Mouse (Mus musculus) adrenal gland, postnatal 36 days (tissue): Measurements from ENCODE around the gene AW011738. TPM values are rescaled to one million over a fixed set of nuclear protein-coding genes. Genes with fewer than 3 reads are reported as not detected.

ENCODE experiments used
- DNase-seq, 2 experiments: peaks; one replicate each; pipeline ENCODE4 v3.0.0; 2021; ENCODE audit warnings: mixed read lengths in 1 of 2
- microRNA-seq: library from miRNA; unstranded; fragments of <30 nt; microRNA quantifications from one replicate; pipeline ENCODE4 v1.2.0, GENCODE M21; 2021
- total RNA-seq, 2 experiments: library from RNA; stranded (reverse); gene quantifications; 2 replicates each; pipeline ENCODE4 v1.2.3; 2021

The AW011738 gene
- total RNA-seq, 2 experiments from 2014 or later, result 3.5 to 6.0 TPM

DNA sequence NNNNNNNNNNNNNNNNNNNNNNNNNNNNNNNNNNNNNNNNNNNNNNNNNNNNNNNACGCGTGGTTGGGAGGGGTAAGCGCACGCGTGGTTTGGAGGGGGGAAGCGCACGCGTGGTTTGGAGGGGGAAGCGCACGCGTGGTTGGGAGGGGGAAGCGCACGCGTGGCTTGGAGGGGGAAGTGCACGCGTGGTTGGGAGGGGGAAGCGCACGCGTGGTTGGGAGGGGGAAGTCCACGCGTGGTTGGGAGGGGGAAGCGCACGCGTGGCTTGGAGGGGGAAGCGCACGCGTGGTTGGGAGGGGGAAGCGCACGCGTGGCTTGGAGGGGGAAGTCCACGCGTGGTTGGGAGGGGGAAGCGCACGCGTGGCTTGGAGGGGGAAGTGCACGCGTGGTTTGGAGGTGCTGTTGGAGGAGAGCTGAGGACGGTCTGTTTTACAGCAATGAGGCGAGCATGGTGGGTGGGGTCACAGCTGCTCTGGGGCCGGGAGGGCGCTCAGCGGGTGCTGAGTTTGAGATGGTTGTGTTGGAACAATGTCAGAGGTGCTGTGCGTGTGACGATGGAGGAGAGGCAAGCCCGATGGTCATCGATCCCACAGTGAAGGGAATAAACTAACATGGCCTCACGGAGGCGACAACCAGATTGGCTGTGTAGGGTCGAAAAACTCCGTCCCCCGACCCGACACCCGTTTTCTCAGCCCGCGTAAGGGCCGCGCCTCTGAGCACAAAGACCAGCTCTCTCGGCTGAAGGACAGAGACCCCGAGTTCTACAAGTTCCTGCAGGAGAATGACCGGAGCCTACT is 33.7 kb downstream of the AW011738 start:
- DNase-seq, result no peak

DNA sequence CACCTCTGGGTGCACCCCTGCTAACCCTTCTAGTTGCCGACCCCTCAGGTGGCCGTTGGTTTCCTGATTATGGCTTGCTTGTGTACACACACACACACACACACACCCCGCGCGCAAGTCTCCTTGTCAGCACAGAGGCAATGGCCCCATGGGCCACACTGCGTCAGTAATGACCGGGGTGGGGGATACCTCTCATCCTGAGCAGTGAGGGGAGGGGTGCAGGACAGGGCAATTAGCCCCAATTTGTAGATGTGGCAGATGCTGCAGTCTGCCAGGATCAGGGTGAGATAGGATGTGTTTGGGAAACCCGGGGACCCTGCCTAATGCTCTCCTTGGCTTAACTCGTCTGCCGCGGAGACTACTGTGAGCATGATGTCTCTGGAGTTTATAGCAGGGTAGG is 46.5 kb downstream of the AW011738 start:
- no peak for DNase-seq

GRCm38 (mm10) chr4:156251081-156251480 is 48.0 kb downstream of the AW011738 start:
- DNase-seq, result no peak

GRCm38 (mm10) chr4:156252140-156252539 is 49.0 kb downstream of the AW011738 start:
- no peak for DNase-seq

GRCm38 (mm10) chr4:156252619-156253018 is 49.5 kb downstream of the AW011738 start:
- DNase-seq, result no peak

- no peak for DNase-seq
Measured at GRCm38 (mm10) chr4:156253043-156253442, 49.9 kb downstream of the AW011738 start.

DNA sequence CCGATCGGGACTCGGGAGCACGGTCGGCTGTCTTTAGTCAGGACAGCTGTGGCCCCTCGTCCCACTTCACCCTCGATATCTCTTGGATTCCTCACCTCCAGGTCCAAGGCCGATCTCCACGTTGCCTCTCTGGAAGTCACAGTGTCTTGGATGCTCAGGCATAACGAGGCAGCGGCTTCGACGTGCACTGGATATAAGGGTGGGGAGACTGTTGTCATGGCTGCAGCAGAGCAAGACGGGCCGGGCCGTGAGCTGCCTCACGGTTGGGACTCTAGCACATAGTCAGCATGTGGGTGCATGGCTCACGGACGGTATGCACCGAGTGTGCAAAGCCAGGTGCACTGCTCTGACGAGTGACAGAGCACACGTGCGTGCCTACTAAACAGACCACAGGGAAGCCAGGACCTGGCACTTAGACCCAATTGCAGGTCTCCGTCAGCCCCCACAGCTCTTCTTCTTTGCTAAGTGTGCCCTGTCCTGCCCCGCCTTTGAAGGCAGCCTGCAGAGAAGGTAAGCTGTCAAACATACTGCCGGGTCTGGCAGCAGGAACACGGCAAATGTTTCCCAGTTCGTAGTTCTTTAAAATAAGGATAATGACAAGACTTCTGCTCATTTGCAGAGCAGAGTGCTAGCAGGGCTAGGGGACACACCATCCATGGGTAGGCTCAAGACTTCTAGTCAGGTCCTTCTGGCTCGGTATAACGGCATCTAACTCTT is 51.4 kb downstream of the AW011738 start:
- DNase-seq, result no peak

Small RNAs within 50 kb of the gene (microRNA-seq; reads per million reads assigned to microRNA genes)
- gene Mir7658, result 1.5 reads per million

Other genes starting within 250 kb of the AW011738 start
- gene C1qtnf12, start 241.0 kb upstream of the AW011738 start, total RNA-seq, result 10 to 100 TPM; 43.5 to 89.3 TPM
- 1 to 10 TPM; 7.6 to 8.0 TPM for gene B3galt6, start 210.7 kb upstream of the AW011738 start, total RNA-seq
- gene Sdf4, start 210.4 kb upstream of the AW011738 start, total RNA-seq, result 100 to 1,000 TPM; 266 to 276 TPM
- under 1 TPM; 0.43 to 0.89 TPM for gene Tnfrsf4, start 189.5 kb upstream of the AW011738 start, total RNA-seq
- gene Tnfrsf18, start 177.1 kb upstream of the AW011738 start, total RNA-seq, result under 1 TPM in 1 of 2 experiments, not detected in 1; 0.40 TPM
- gene Ttll10, start 143.9 kb upstream of the AW011738 start, total RNA-seq, result under 1 TPM in 1 of 2 experiments, not detected in 1; 0.16 TPM
- 10 to 100 TPM; 10.4 to 11.5 TPM for gene 9430015G10Rik, start 93.3 kb upstream of the AW011738 start, total RNA-seq
- gene Rnf223, start 72.8 kb upstream of the AW011738 start, total RNA-seq, result under 1 TPM in 1 of 2 experiments, not detected in 1; 0.10 TPM
- 10 to 100 TPM; 33.2 to 49.6 TPM for gene Agrn, start 5.8 kb upstream of the AW011738 start, total RNA-seq
- 1 to 10 TPM; 7.5 to 9.0 TPM for gene Isg15, start 2.5 kb upstream of the AW011738 start, total RNA-seq
- gene Perm1, start 12.6 kb downstream of the AW011738 start, total RNA-seq, result 1 to 10 TPM; 1.8 to 2.9 TPM
- 10 to 100 TPM; 21.5 to 23.0 TPM for gene Plekhn1, start 31.6 kb downstream of the AW011738 start, total RNA-seq
- gene Noc2l, start 32.7 kb downstream of the AW011738 start, total RNA-seq, result 10 to 100 TPM; 41.3 to 45.7 TPM
- 1 to 10 TPM; 1.2 to 2.3 TPM for gene Samd11, start 52.4 kb downstream of the AW011738 start, total RNA-seq
- not detected for gene Vmn2r-ps159, start 127.8 kb downstream of the AW011738 start, total RNA-seq